Mouse (Mus musculus): ENCODE data around the gene Anapc15.

GRCm38 (mm10) chr7:101862291-101862690 is 1.2 kb upstream of the Anapc15 start:
- TF ChIP-seq CTCF (IDR thresholded peaks at IDR 0.05; ENCODE audit: borderline replicate concordance, control insufficient read depth, extremely low read depth, insufficient read depth, low read length, poor library complexity) = no peak
- TF ChIP-seq POLR2A (IDR thresholded peaks at IDR 0.05; ENCODE audit: control insufficient read depth, extremely low read depth, insufficient read depth, low read length, poor library complexity) = no peak

Measured in thymus, adult 2 months (tissue).